Mouse (Mus musculus) spleen, adult 10 weeks (tissue): Measurements from ENCODE around the gene Olfr13. TPM values are rescaled to one million over a fixed set of nuclear protein-coding genes. Genes with fewer than 3 reads are reported as not detected.

Source experiments
- polyA plus RNA-seq: library from polyadenylated mRNA; stranded (reverse); fragments of 350-450 nt; fragmentation: Illumina TruSeq; extraction: RNeasy Lipid Tissue Mini Kit (QIAGEN cat#74804); gene quantifications from one replicate; pipeline ENCODE4 v1.2.3, GENCODE M21; 2015; ENCODE audit warnings: low replicate concordance; ENCODE audit not compliant: insufficient read depth

Olfr13 gene
- polyA plus RNA-seq, result not detected

GRCm38 (mm10) chr6:43171840-43172239 is at the start of gene Olfr13:
TSS of gene Olfr13 (plus strand) at chr6:43172140.

GRCm38 (mm10) chr6:43146267-43146666 is 25.7 kb upstream of the Olfr13 start, which contains the start of gene Olfr237-ps1:
TSS of gene Olfr237-ps1 (plus strand) at chr6:43146567.

GRCm38 (mm10) chr6:43162982-43163381 is 9.0 kb upstream of the Olfr13 start, which contains the start of gene Olfr437:
TSS of gene Olfr437 (plus strand) at chr6:43163282.

DNA sequence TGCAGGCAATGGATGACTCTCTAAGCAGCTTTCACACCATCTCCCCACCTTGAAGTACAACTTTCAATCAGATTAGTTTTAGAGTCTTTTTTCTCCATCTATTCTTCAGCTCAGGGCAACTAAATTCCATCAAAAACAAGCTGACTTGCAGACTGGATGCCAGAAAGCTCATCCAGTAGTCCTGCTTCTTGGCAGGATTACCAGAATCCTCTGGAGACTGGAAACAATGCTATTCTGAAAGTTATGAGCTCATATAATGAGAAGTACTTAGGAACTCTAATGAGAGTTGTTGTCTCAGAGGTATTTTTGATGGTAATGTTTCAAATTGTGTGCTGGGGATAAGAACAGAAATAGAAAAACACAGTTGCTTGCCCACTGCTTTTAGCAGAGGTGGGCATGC is 24.8 kb downstream of the Olfr13 start, which contains the start of gene Olfr435:
Olfr435 (plus strand) TSS at position 366 of the 400 bp plus-strand sequence.

DNA sequence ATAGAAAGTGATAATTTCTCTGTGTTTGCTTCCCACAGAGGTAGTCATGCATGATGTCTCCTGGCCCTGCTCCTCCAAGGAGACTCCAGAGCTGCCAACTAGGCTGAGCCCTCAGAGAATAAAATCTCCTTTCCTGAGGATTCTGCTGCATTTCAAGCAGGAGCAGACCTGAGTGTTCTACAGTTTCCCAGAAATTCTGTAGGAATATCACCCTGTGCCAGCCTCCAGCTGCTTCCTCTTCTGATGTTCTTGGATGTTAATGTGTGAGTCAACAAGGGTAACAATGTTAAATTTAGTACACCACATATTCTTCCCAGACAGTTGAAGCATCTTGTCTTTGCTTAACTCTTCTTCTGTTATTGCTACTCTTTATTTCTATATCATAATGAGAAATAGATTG is 40.9 kb downstream of the Olfr13 start, which contains the start of gene Olfr434:
Olfr434 (plus strand) TSS at position 149 of the 400 bp plus-strand sequence.

Other genes with a start within 250 kb of the Olfr13 start
- not detected for gene Olfr444, start 223.1 kb upstream of the Olfr13 start, polyA plus RNA-seq
- gene Olfr441, start 65.8 kb upstream of the Olfr13 start, polyA plus RNA-seq, result not detected
- gene Olfr237-ps1, start 25.6 kb upstream of the Olfr13 start, polyA plus RNA-seq, result not detected
- gene Olfr437, start 8.9 kb upstream of the Olfr13 start, polyA plus RNA-seq, result not detected
- gene Olfr435, start 25.0 kb downstream of the Olfr13 start, polyA plus RNA-seq, result not detected
- gene Olfr434, start 40.9 kb downstream of the Olfr13 start, polyA plus RNA-seq, result not detected
- not detected for gene Olfr47, start 59.4 kb downstream of the Olfr13 start, polyA plus RNA-seq
- gene Arhgef5, start 93.4 kb downstream of the Olfr13 start, polyA plus RNA-seq, result 7.3 TPM
- gene Nobox, start 137.4 kb downstream of the Olfr13 start, polyA plus RNA-seq, result not detected